7 mouse cellular contexts compared by ENCODE assay signal in the genomic region with DNA sequence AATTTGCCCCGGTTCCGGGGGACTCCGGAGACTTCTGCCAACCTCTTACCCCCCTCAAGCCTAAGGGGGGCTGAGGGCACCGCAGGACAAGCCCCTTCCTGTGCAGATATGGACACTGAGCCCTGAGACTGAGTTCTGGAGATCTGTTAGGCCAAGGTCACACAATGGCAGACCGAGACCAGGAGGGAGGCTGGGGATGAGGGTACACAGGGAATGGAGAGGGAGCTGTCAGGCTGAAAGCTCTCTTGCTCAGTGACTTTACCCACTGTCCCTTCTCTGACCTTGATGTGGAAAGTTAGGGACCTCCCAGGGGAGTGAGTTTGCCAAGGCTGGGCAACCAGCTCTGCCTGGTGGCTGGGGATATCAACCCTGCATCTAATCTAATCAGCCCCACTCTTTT.
DNase-seq lines count a peak whose midpoint lies in the region; ATAC-seq and TF ChIP-seq lines count a peak whose summit lies in the region.

No protein-coding gene starts in this region.

- H3K27me3 ChIP-seq in embryonic facial prominence, embryonic 14.5 days (replicated peaks; ENCODE audit: control insufficient read depth, insufficient read depth, low read length), result no peaks in the 10 kb centered on the region
- H3K27me3 ChIP-seq in hindbrain, embryonic 14.5 days (ENCODE audit: control insufficient read depth, insufficient read depth, low read length), result no peaks in the 10 kb centered on the region
- no peaks in the 10 kb centered on the region for H3K27me3 ChIP-seq in midbrain, postnatal 0 days (ENCODE audit: insufficient read depth, low read length)

- peaks cover 14% of the 10 kb centered on the region for H3K4me1 ChIP-seq in embryonic facial prominence, embryonic 14.5 days (ENCODE audit: control insufficient read depth, insufficient read depth, low read length)
- H3K4me1 ChIP-seq in hindbrain, embryonic 14.5 days (replicated peaks; ENCODE audit: control insufficient read depth, insufficient read depth, low read length), result peaks cover 23% of the 10 kb centered on the region
- peaks cover 21% of the 10 kb centered on the region for H3K4me1 ChIP-seq in midbrain, postnatal 0 days (ENCODE audit: insufficient read depth, low read length)

- WGBS in embryonic facial prominence, embryonic 14.5 days, result 13% methylated on average over 5 of the region's 5 CpGs
- 14% methylated on average over 5 of the region's 5 CpGs for WGBS in hindbrain, embryonic 14.5 days
- WGBS in midbrain, postnatal 0 days, result 7% methylated on average over 5 of the region's 5 CpGs

- H3K27ac ChIP-seq in layer of hippocampus, adult 2 months, result peak overlapping the region; percentile 99
- peak overlapping the region; percentile 88 for H3K27ac ChIP-seq in embryonic facial prominence, embryonic 14.5 days (replicated peaks; ENCODE audit: low read depth, low read length)
- H3K27ac ChIP-seq in hindbrain, embryonic 14.5 days, result peak overlapping the region; percentile 93
- peak overlapping the region; percentile 93 for H3K27ac ChIP-seq in midbrain, postnatal 0 days (ENCODE audit: low read depth, low read length)

- H3K36me3 ChIP-seq in embryonic facial prominence, embryonic 14.5 days (ENCODE audit: control insufficient read depth, insufficient read depth, low read length), result no peaks in the 10 kb centered on the region
- H3K36me3 ChIP-seq in hindbrain, embryonic 14.5 days (replicated peaks; ENCODE audit: control insufficient read depth, insufficient read depth), result no peaks in the 10 kb centered on the region
- no peaks in the 10 kb centered on the region for H3K36me3 ChIP-seq in midbrain, postnatal 0 days (ENCODE audit: insufficient read depth, low read length)

- H3K9ac ChIP-seq in embryonic facial prominence, embryonic 14.5 days (ENCODE audit: low read depth, low read length), result peak overlapping the region; percentile 61
- H3K9ac ChIP-seq in hindbrain, embryonic 14.5 days, result peak overlapping the region; percentile 48
- H3K9ac ChIP-seq in midbrain, postnatal 0 days (replicated peaks; ENCODE audit: low read length, poor library complexity, severe bottlenecking), result peak overlapping the region; percentile 64

- intact Hi-C loops in left cerebral cortex, postnatal 4 days (cut with DNase I), result no loop called here

- ATAC-seq in embryonic facial prominence, embryonic 14.5 days (ENCODE audit: low read depth), result no peak
- no peak; the same call in 1 of the 2 replicates for ATAC-seq in hindbrain, embryonic 14.5 days (ENCODE audit: low FRiP score)
- peak; percentile 17; the same call in 1 of the 2 replicates for ATAC-seq in midbrain, postnatal 0 days (ENCODE audit: low FRiP score)

- no peak for DNase-seq in layer of hippocampus, adult 2 months (ENCODE audit: low spot score in 2 of 2)
- no peak for DNase-seq in layer of hippocampus, postnatal 25 days (ENCODE audit: extremely low spot score in 1 of 2, low spot score in 1 of 2)
- no peak for DNase-seq in embryonic facial prominence, embryonic 14.5 days (ENCODE audit: low spot score)
- DNase-seq in hindbrain, embryonic 14.5 days (ENCODE audit: low spot score), result no peak
- DNase-seq in midbrain, postnatal 0 days (ENCODE audit: low spot score), result no peak
- DNase-seq in gastrocnemius, postnatal 4 days (ENCODE audit: low spot score in 2 of 2), result no peak
- no peak for DNase-seq in left cerebral cortex, postnatal 4 days

- TF ChIP-seq CTCF in layer of hippocampus, adult 2 months (conservative IDR thresholded peaks at IDR 0.05), result no peak
- TF ChIP-seq CTCF in midbrain, postnatal 0 days (IDR thresholded peaks at IDR 0.05), result no peak

- peak overlapping the region; percentile 53 for H3K4me3 ChIP-seq in layer of hippocampus, adult 2 months
- peak overlapping the region; percentile 34 for H3K4me3 ChIP-seq in embryonic facial prominence, embryonic 14.5 days (ENCODE audit: low read depth, low read length)
- H3K4me3 ChIP-seq in hindbrain, embryonic 14.5 days (replicated peaks; ENCODE audit: low read length), result peak overlapping the region; percentile 17
- peak overlapping the region; percentile 14; the same call in 1 of the 2 replicates for H3K4me3 ChIP-seq in midbrain, postnatal 0 days (ENCODE audit: low read depth, low read length)

- peak overlapping the region; percentile 74 for H3K4me2 ChIP-seq in embryonic facial prominence, embryonic 14.5 days (ENCODE audit: low read depth, low read length)
- H3K4me2 ChIP-seq in hindbrain, embryonic 14.5 days (replicated peaks), result peak overlapping the region; percentile 52
- H3K4me2 ChIP-seq in midbrain, postnatal 0 days (ENCODE audit: low read depth, low read length, poor library complexity, severe bottlenecking), result peak overlapping the region; percentile 48

- H3K9me3 ChIP-seq in embryonic facial prominence, embryonic 14.5 days (ENCODE audit: control insufficient read depth, low read length), result peaks cover 13% of the 10 kb centered on the region
- peaks cover 11% of the 10 kb centered on the region for H3K9me3 ChIP-seq in hindbrain, embryonic 14.5 days (ENCODE audit: control insufficient read depth, low read length)
- no peaks in the 10 kb centered on the region for H3K9me3 ChIP-seq in midbrain, postnatal 0 days (ENCODE audit: low read length)
